Mouse (Mus musculus) A20 (cell line): Measurements from ENCODE around the gene Olfr169.
"Not testable (repeated sequence)": the region's sequence is repeated elsewhere in the genome, so short reads cannot be mapped to it uniquely, and the experiment has no call there.

Experiments used
- DNase-seq: peaks from one replicate; pipeline ENCODE4 v3.0.0-alpha.2; 2011; ENCODE audit warnings: low read depth, low spot score

The Olfr169 gene

DNA sequence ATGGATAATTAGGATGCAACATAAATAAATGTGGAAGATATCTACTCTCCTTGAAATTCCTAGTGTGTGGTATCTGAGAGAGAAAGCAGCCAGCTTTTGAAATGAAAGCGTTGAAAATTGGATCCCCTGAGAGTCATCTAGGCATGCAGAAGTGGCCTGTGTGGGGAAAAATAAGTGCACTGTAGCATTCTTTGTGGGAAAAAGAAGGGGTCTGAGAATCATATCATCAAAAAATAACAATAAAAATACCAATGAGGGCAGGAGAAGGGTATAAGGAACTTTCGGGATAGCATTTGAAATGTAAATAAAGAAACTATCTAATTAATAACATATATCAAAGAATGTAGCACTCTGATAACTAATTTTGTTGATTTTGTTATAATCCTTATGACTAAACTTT lies at the start of gene Olfr169:
Olfr169 (minus strand) TSS at position 101 of the 400 bp plus-strand sequence.
- not testable (repeated sequence) for DNase-seq

GRCm38 (mm10) chr16:19611782-19612181 lies 40.2 kb upstream of the Olfr169 start, which contains the start of gene Olfr170:
Gene Olfr170, minus strand, starts transcription at chr16:19611882.
- DNase-seq, result not testable (repeated sequence)

DNA sequence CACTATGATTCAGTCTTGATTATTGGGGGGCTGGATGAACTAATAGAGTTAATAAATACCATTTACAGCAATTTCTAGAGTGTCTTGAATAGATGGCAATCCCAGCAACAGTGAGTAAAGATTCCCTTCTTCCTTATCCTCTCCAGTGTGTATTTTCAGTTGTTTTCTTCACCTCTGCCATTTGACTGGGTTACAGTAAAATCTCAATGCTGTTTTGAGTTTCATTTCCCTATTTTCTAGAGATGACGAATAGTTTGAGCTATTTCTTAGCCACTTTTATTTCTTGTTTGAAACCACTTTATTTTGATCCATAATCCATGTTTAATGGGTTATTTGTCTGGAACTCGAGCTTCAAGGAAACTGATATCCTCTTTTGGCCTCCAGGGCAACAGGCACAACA lies 31.6 kb upstream of the Olfr169 start:
- peak; percentile 23 for DNase-seq

GRCm38 (mm10) chr16:19553429-19553828 lies 18.2 kb downstream of the Olfr169 start:
- DNase-seq, result not testable (repeated sequence)

DNA sequence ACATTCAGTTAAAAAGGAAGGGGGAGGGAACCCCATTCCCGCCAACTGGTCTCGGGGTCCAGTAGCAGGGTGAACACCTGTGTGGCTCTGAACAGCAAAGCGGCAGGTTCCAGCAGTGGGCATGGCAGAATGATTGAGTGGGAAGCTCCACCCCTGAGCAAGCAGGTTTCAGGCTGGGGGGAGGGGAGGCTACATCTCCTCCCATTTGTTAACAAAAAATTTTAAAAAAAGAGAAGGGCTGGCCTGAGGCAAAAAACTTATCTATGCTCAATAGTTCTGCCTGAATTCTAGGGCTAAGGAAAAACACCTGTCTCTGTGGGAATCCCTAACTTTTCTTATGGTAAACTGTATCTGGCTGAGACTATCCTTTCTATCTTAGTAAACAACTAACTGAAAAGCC lies 19.4 kb downstream of the Olfr169 start:
- DNase-seq, result not testable (repeated sequence)

DNA sequence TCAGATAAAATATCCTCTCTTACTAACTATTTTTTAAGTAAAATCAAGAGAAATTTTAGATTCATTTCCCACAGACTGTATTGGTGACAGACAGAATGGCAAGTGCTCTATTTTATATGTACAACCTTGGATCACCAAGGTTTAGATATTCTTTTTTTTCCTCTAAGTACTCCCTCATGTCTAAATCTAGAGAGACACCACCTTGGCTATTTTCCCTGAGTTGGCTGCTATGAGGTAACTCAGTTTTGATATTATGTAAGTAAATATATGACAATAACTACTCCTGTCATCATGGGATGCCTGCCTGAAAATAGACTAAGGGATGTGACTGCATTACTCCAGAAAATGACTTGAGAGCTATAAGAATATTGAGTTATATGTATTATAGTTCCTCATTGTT lies 36.2 kb downstream of the Olfr169 start, which contains the start of gene Olfr168:
Olfr168 (minus strand) TSS at position 101 of the 400 bp plus-strand sequence.
- DNase-seq, result no peak

- DNase-seq, result no peak
These were observed 49.4 kb downstream of the Olfr169 start, which contains the start of gene Olfr167 for GRCm38 (mm10) chr16:19522166-19522565. Gene Olfr167, minus strand, starts transcription at chr16:19522266.
